Mouse (Mus musculus) activated CD4-positive, CD25-positive, alpha-beta regulatory T cell, adult 9 weeks (primary cell): ENCODE data around the gene Rabggta. TPM values are rescaled to one million over a fixed set of nuclear protein-coding genes. Genes with fewer than 3 reads are reported as not detected.

Source experiments
- polyA plus RNA-seq: library from polyadenylated mRNA; unstranded; fragments of 100-300 nt; shearing (Covaris generic); gene quantifications from one replicate; pipeline ENCODE4 v1.2.1, GENCODE M21; 2017

Rabggta gene
- polyA plus RNA-seq = 71.3 TPM

DNA sequence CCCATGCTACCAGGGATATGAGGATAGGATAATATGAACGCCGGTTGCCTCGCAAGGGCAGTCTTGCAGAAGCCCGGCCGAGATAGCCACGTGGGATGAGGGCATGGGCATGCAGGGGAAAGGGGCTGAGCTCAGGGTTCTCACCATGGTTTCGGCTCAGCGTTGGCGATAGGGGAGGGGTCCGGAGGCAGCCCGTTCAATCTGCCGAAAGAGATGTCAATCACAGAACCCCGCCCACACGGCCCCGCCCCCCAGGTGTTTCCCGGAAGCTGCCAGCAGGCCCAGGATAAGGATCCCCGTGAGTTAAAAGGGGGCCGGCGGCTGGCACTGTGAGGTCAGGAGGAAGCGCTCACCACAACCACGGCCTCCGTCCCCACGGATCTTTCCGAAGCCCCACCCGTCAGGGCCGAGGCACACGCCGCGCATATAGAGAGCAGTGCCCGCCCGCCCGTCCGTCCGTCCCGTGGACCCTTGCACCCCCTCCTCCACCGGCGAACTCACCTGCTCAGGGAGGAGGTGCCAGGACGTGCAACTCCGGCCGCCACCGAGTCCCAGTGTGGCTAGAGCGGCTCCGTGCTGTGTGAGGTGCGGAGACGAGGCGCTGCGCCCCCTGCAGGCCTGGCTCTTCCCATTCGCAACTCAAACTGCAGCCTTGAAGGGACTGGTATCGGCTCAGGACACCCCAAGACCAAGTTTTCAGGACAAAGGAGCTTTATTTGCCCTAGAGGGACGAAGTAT lies at the start of gene Rabggta:
TSS of gene Rabggta (minus strand) at position 564 of the 738 bp plus-strand sequence.

DNA sequence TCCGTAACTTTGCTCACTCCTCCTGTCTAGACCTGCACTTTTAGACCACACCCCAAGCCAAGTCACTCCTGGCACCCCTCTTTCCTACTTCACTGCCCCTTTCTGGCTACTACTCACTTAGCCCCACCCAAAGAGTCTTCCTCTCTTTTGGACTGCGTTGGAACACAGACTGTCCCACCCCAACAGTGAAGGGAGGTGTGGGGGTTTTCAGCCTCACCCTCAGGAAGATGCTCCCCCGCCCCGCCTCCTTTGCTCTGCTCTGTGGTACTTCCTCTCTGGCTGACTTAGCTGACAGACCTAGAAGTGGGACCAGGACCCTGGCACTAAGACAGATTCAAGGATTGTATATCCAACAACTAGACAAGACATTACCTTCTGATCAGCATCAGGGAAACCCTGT lies 43.6 kb upstream of the Rabggta start, which contains the start of gene Ltb4r1:
TSS of gene Ltb4r1 (plus strand) at position 267 of the 400 bp plus-strand sequence.

DNA sequence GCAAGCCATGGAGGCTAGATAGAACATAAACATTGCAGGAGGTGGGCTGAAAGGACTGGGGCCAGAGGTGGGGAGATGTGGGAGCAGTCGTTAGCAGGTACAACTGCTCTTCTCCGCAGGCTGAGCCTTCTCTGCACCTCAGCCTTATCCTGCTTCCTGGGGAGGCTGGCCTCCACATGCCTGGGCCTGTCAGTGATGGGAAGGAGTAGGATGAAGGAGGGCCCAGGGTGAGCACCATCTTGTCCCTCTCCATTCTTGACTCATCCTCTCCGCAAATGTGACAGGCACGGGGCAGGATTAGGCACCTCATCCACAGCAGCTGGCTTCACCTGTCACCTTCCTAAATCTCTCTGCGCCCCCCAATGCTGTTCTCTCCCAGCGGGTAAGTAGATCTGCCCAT lies 39.1 kb upstream of the Rabggta start, which contains the start of gene Ltb4r2:
TSS of gene Ltb4r2 (plus strand) at position 266 of the 400 bp plus-strand sequence.

DNA sequence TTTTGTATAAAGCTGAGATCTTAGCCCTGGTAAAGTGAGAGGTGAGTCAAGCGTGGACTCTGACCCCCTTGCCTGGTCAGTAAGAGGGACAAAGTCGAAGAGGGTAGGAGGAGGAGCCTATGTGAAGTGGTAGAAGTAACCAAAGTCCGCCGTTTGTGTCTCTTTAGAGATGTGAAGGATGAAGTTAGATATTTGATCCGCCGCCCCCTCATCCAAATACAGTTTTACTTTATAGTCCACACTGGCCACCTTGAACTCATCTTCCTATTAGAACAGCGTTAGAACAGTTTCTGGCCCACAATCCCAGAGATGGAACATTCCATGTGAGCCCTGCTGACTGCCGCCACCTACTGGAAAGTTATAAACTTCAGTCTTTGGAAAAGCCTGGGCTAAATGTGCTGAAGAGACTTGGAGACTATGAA lies 36.3 kb upstream of the Rabggta start, which contains the start of gene Cideb:
TSS of gene Cideb (minus strand) at position 96 of the 422 bp plus-strand sequence.

GRCm38 (mm10) chr14:55745180-55745860 lies 23.3 kb upstream of the Rabggta start, which contains the start of the genes Dhrs1 and Nop9:
Gene Dhrs1 (minus strand): TSS chr14:55745690.
Gene Nop9 (plus strand): TSS chr14:55745693.

GRCm38 (mm10) chr14:55713729-55714122 lies 8.3 kb downstream of the Rabggta start, which contains the start of gene Tgm1:
Gene Tgm1 (minus strand): TSS chr14:55713926.

DNA sequence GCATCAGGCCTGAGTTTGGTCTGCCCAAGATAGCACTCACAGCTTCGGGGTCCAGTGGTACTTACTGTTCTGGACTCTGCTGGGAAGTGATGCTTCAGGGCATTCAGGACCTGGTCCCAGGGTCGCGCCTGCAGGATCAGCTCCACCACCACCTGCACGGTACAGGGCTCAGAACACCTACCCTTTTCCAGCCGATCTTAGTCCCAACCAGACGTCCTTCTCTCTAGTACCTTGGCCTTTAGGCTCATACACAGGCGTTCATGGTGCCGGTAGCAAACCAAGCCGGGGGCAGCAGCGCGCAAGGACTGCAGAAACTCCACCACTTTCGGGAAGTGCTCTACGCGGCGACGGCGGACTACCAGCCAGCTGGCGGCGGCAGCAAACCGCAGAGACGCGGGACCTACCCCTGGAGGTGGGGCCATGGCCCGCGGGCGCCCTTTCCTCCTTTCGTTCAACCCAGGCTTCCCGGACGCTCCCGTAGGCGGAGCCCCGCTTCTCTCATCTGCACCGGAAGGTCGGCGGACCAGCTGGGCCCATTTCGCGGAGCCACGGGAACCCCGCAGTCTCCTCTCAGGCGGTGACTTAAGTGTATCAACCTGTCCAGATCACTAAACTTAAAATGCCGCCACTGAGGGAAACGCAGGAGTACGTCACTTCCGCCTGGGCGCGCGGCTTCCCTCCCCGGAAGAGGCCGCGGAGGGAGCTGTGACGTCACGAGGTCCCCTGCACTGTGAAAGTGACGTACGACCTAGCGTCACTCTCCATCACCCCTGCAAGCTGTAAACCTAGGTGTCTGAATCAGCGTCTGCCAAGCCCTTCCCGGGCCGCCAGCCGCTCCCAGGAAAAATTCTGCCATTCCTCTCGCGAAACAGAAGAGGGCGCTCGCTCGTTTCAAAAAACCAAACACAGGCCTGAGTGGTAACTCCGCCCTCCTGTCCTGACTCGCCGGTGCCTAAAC lies 40.6 kb downstream of the Rabggta start, which contains the start of gene Tinf2:
TSS of gene Tinf2 (minus strand) at position 661 of the 958 bp plus-strand sequence.

DNA sequence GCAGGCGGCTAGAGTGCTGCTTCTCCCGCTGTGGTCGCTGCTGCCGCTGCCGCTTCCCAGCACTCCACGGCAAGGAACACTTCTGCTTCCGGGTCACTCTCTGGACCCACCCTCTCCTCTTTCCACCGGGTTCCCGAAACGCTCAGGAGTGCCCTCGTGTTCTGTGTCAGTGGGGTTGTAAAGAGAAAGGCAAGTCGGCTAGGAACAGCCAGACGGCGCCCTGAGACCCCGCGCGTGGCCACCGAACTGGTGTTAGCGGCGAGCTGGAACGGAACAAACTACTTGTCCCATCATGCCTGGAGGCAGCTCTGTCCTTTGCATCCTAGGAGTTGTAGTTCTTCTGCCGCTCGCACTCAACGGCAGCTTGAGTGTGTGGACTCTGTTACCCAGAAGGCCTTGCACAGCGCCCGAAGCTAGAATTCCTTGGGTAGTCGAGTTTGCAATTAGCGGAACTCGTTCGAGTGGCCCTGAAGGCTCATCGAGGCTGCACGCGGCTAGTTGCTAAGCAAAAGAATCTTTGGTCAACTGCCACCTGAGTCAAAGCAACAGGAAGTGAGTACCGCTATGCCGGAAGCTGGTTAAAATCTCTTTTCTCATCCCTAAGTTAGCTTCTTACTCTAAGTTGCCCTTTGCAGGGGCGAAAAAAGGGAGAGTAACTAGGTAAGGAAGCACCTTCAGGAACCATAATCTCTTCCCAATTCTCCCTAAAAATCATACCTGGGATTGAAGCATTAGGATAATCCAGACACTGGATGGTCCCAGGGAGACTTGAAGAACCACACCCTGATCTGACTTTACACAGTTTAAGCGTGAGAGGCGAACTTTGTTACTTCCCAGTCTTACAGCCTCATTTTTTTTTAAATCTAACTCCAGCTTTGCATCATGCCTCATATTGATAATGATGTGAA lies 50.0 kb downstream of the Rabggta start, which contains the start of the genes Gmpr2 and Nedd8:
TSS of gene Gmpr2 (plus strand) at position 109 of the 908 bp plus-strand sequence.
TSS of gene Nedd8 (minus strand) at position 292 of the 908 bp plus-strand sequence.

Other genes with a start within 250 kb of the Rabggta start
- gene Dhrs4, start 243.5 kb downstream of the Rabggta start, polyA plus RNA-seq = 39.7 TPM
- not detected for gene Carmil3, start 231.6 kb downstream of the Rabggta start, polyA plus RNA-seq
- not detected for gene Cpne6, start 211.8 kb downstream of the Rabggta start, polyA plus RNA-seq
- 0.07 TPM for gene Nrl, start 197.3 kb downstream of the Rabggta start, polyA plus RNA-seq
- 46.5 TPM for gene Pck2, start 182.0 kb downstream of the Rabggta start, polyA plus RNA-seq
- gene Dcaf11, start 162.3 kb downstream of the Rabggta start, polyA plus RNA-seq = 159 TPM
- gene A730061H03Rik, start 161.9 kb downstream of the Rabggta start, polyA plus RNA-seq = 4.7 TPM
- not detected for gene Fitm1, start 146.6 kb downstream of the Rabggta start, polyA plus RNA-seq
- gene Psme1, start 144.1 kb downstream of the Rabggta start, polyA plus RNA-seq = 1,178 TPM
- gene Emc9, start 137.0 kb downstream of the Rabggta start, polyA plus RNA-seq = 32.1 TPM
- 1,001 TPM for gene Psme2, start 131.2 kb downstream of the Rabggta start, polyA plus RNA-seq
- gene Rnf31, start 130.6 kb downstream of the Rabggta start, polyA plus RNA-seq = 79.7 TPM
- gene Irf9, start 118.7 kb downstream of the Rabggta start, polyA plus RNA-seq = 209 TPM
- gene Rec8, start 104.2 kb downstream of the Rabggta start, polyA plus RNA-seq = 10.1 TPM
- 74.4 TPM for gene Ipo4, start 86.3 kb downstream of the Rabggta start, polyA plus RNA-seq
- 2.5 TPM for gene Gm49378, start 84.4 kb downstream of the Rabggta start, polyA plus RNA-seq
- gene Tm9sf1, start 78.5 kb downstream of the Rabggta start, polyA plus RNA-seq = 95.5 TPM
- gene Tssk4, start 72.1 kb downstream of the Rabggta start, polyA plus RNA-seq = 1.4 TPM
- 120 TPM for gene Mdp1, start 61.8 kb downstream of the Rabggta start, polyA plus RNA-seq
- gene Gmpr2, start 50.3 kb downstream of the Rabggta start, polyA plus RNA-seq = 49.3 TPM
- gene Nedd8, start 50.1 kb downstream of the Rabggta start, polyA plus RNA-seq = 452 TPM
- 62.3 TPM for gene Tinf2, start 40.4 kb downstream of the Rabggta start, polyA plus RNA-seq
- 0.39 TPM for gene Tgm1, start 8.3 kb downstream of the Rabggta start, polyA plus RNA-seq
- 56.9 TPM for gene Dhrs1, start 23.4 kb upstream of the Rabggta start, polyA plus RNA-seq
- 15.6 TPM for gene Nop9, start 23.4 kb upstream of the Rabggta start, polyA plus RNA-seq
- gene Cideb, start 36.2 kb upstream of the Rabggta start, polyA plus RNA-seq = not detected
- not detected for gene Ltb4r2, start 39.2 kb upstream of the Rabggta start, polyA plus RNA-seq
- gene Ltb4r1, start 43.7 kb upstream of the Rabggta start, polyA plus RNA-seq = 3.1 TPM
- gene Adcy4, start 61.8 kb upstream of the Rabggta start, polyA plus RNA-seq = 0.11 TPM
- gene Ripk3, start 66.6 kb upstream of the Rabggta start, polyA plus RNA-seq = 81.9 TPM
- gene Nfatc4, start 100.9 kb upstream of the Rabggta start, polyA plus RNA-seq = not detected
- 1.5 TPM for gene Nynrin, start 131.7 kb upstream of the Rabggta start, polyA plus RNA-seq
- not detected for gene Cbln3, start 162.1 kb upstream of the Rabggta start, polyA plus RNA-seq
- 115 TPM for gene Khnyn, start 162.7 kb upstream of the Rabggta start, polyA plus RNA-seq
- 75.8 TPM for gene Sdr39u1, start 178.0 kb upstream of the Rabggta start, polyA plus RNA-seq
- gene Cma1, start 222.4 kb upstream of the Rabggta start, polyA plus RNA-seq = not detected
- gene Cma2, start 228.7 kb upstream of the Rabggta start, polyA plus RNA-seq = not detected